Mouse (Mus musculus) midbrain, postnatal 0 days (tissue): ENCODE measurements around the gene Spib. TPM values are rescaled to one million over a fixed set of nuclear protein-coding genes. Genes with fewer than 3 reads are reported as not detected.
A peak's percentile ranks its signal among the peaks of the same experiment; 100 is the strongest.

Source experiments
- ATAC-seq: fragments of 200-750 bp; cut with Nextera tagmentation; 2 replicates; pipeline ENCODE4 v1.8.0; 2017; ENCODE audit warnings: moderate number of reproducible peaks, mild to moderate bottlenecking, moderate TSS enrichment, moderate library complexity; ENCODE audit not compliant: low FRiP score
- DNase-seq: peaks from one replicate; pipeline ENCODE4 v3.0.0-alpha.2; 2015; ENCODE audit warnings: low spot score
- H3K27ac ChIP-seq: fragments of 300-500 bp; sonication (generic); 2 replicates; pipeline ENCODE4 v1.5.1; 2014; ENCODE audit warnings: low read depth, mild to moderate bottlenecking, low read length, mixed read lengths
- H3K27me3 ChIP-seq: fragments of 300-500 bp; sonication (generic); 2 replicates; pipeline ENCODE4 v1.6.1; 2014; ENCODE audit warnings: low read length, control low read depth, mixed read lengths; ENCODE audit not compliant: insufficient read depth
- H3K36me3 ChIP-seq: fragments of 300-500 bp; sonication (generic); 2 replicates; pipeline ENCODE4 v1.6.1; 2014; ENCODE audit warnings: low read length, control low read depth, mixed read lengths; ENCODE audit not compliant: insufficient read depth
- H3K4me1 ChIP-seq: fragments of 300-500 bp; sonication (generic); 2 replicates; pipeline ENCODE4 v1.6.1; 2014; ENCODE audit warnings: mild to moderate bottlenecking, control low read depth, antibody characterized with exemption, low read length, mixed read lengths; ENCODE audit not compliant: insufficient read depth
- H3K4me2 ChIP-seq: fragments of 300-500 bp; sonication (generic); 2 replicates; pipeline ENCODE4 v1.6.1; 2014; ENCODE audit warnings: low read depth, mild to moderate bottlenecking, low read length, mixed read lengths; ENCODE audit not compliant: poor library complexity, severe bottlenecking
- H3K4me3 ChIP-seq: fragments of 300-500 bp; sonication (generic); 2 replicates; pipeline ENCODE4 v1.5.1; 2014; ENCODE audit warnings: low read depth, mild to moderate bottlenecking, low read length, moderate library complexity
- H3K9ac ChIP-seq: fragments of 300-500 bp; sonication (generic); replicated peaks from 2 replicates; pipeline ENCODE4 v1.6.1; 2014; ENCODE audit warnings: mild to moderate bottlenecking, low read length, moderate library complexity, mixed read lengths; ENCODE audit not compliant: poor library complexity, severe bottlenecking
- H3K9me3 ChIP-seq: fragments of 300-500 bp; sonication (generic); 2 replicates; pipeline ENCODE4 v1.6.1; 2016; ENCODE audit warnings: low read length, control low read depth
- CTCF ChIP-seq: IDR thresholded peaks from 2 replicates; pipeline ENCODE4 v1.5.1; 2016; ENCODE audit warnings: antibody characterized with exemption, mild to moderate bottlenecking
- WGBS: fragments of 180-500 bp; shearing (Covaris S2); extraction: QIAGEN DNeasy Blood & Tissue Kit; methylation state at CpG from one replicate; pipeline ENCODE4 v1.1.7; 2014; 5-methylcytosine and 5-hydroxymethylcytosine counted together
- polyA plus RNA-seq: library from polyadenylated mRNA; unstranded; fragments of >200 nt; fragmentation: Nextera tagmentation; extraction: Ambion mirVana; gene quantifications from 2 replicates; pipeline ENCODE4 v1.2.1, GENCODE M21; 2015
- total RNA-seq: library from RNA; depleted of rRNA; stranded (reverse); fragments of >200 nt; gene quantifications from 2 replicates; pipeline ENCODE4 v1.2.3, GENCODE M21; 2014

Gene Spib
- total and polyA plus RNA-seq, 2 experiments from 2014 or later = 0.14 TPM; not detected in 1

DNA sequence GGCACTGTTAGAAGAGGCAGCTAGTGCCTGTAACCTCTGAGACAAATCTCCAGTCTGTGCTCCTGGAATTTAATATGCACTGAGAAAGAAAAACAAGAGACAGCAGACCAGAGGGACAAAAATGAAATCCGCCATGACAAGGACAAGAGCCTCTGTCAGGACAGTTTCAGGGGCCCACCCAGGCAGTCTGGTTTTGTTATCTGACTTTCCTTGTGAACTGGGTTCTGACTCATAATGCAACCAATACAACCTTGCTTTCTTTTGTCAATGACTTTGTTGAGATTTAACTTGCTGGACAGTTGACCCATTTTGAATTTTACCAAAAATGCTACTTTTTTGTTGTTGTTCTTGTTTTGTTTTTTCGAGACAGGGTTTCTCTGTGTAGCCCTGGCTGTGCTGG, 25.8 kb upstream of the Spib start:
- Histone ChIP-seq H3K9me3 (no peaks in the 10 kb centered on the region), H3K36me3 (no peaks in the 10 kb centered on the region), H3K4me1 (0 out of 2 replicates have a peak, but pooled peaks cover 4% of the 10 kb centered on the region), H3K9ac (no peak overlapping the region), H3K4me3 (no peak overlapping the region), H3K27ac (no peak overlapping the region), H3K4me2 (no peak overlapping the region), H3K27me3 (0 out of 2 replicates have a peak, but pooled peaks cover 3% of the 10 kb centered on the region)
- 71% methylated on average over 2 of the region's 2 CpGs for WGBS
- ATAC-seq = no peak
- no peak for TF ChIP-seq CTCF
- no peak for DNase-seq

DNA sequence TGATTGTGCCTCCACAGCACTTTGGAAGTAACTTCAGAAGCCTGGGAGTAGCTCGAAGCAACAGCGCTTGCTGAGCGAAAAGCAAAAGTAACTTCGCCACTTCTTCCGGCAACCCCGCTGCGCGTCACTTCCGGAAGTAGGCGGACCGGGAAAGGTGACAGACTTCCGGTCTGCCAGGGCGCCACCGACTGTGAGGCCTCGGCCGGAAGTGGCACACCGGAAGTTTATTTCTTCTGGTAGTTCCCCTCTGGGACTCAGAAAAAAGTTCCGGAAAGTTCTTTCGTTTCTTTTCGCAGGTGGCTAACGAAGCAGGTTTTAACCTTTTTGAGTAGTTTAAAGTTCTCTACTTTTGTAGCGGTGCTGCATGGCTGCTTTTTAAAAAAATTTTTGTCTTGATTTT, 22.0 kb upstream of the Spib start, which contains the start of gene Nr1h2:
Gene Nr1h2, minus strand, starts transcription at position 126 of the 400 bp plus-strand sequence.
- no peaks in the 10 kb centered on the region for H3K9me3 ChIP-seq
- 0 out of 2 replicates have a peak, but pooled peaks cover 4% of the 10 kb centered on the region for H3K4me1 ChIP-seq
- H3K9ac ChIP-seq = peak within 1 kb of the TSS; percentile 34
- 0 out of 2 replicates have a peak, but pooled peaks have one; percentile 8 for TF ChIP-seq CTCF
- H3K4me3 ChIP-seq = peak within 1 kb of the TSS; percentile 72
- H3K27me3 ChIP-seq = 0 out of 2 replicates have a peak, but pooled peaks cover 3% of the 10 kb centered on the region
- under 1% methylated on average over 22 of the region's 22 CpGs for WGBS
- DNase-seq (peak; percentile 97), ATAC-seq (peak; percentile 83)
- peak within 1 kb of the TSS; percentile 89 for H3K4me2 ChIP-seq
- H3K27ac ChIP-seq = peak within 1 kb of the TSS; percentile 79
- peaks cover 19% of the 10 kb centered on the region for H3K36me3 ChIP-seq

DNA sequence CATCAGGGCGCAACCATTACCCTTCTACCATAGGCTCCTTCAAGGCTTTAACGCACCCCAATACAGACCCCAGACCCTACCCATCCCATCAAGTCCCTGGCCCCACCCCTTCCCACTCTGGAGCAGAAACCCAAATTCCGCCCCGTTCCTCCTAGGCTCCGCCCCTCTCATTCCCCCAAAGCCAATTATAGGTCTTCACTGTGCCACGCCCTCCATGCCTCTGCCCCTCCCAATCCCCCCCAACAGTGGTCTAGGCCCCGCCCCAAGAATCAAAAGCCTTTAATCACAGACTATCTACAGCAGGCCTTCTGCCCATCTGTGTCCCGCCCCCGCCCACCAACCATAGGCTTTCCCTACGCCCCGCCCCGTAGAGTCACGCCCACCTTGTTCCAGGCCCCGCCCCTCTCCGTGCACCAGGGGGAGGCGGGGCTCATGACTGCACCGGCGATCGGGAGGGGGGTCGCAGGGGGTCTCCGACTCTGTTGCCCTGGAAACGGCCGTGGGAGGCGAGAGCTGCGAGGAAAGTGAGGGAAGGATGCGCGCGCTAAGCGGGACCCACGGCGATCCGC, 21.4 kb upstream of the Spib start:
- Histone ChIP-seq H3K27ac (peak overlapping the region; percentile 79), H3K9ac (peak overlapping the region; percentile 34), H3K4me3 (peak overlapping the region; percentile 72), H3K4me2 (peak overlapping the region; percentile 89), H3K27me3 (0 out of 2 replicates have a peak, but pooled peaks cover 3% of the 10 kb centered on the region), H3K36me3 (peaks cover 19% of the 10 kb centered on the region), H3K4me1 (0 out of 2 replicates have a peak, but pooled peaks cover 6% of the 10 kb centered on the region), H3K9me3 (no peaks in the 10 kb centered on the region)
- DNase-seq = peak; percentile 90
- ATAC-seq = peak; percentile 69
- 3% methylated on average over 31 of the region's 32 CpGs for WGBS
- TF ChIP-seq CTCF = no peak

DNA sequence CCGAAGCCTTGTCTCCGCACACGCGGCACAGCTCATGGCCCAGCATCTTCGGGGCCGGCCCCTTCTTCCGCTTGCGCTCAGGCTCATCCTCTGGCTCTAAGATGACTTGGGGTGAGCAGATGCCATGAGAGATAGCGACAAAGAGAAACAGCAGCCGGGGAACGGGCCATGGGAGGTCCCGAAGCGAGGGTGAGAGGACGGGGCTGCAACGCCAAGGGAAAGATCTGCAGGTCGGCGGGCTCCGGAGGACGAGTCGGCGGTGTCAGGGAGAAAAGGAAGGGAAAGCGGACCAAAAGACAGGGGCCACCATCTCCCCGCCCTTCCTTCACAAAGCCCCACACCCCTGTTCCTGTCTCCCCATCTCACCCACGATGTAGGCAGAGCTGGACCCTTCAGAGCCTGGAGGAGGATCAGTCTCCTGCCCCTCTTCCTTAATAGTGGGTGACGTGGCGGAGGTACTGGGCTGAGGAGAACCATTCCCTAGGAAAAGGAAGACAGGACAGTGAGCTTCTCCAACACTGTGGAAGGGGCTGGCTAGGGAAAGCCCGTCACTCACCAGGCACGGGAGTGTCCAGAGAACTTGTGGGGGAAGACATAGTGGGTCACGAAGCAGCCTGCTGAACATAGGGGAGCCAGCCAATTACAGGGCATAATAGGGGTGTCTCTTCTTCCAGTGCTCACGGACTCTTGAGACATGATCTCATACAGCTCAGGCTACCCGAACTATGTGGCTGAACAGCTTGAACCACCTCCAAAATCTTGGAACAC, 20.5 kb upstream of the Spib start:
- no peak overlapping the region for H3K9ac ChIP-seq
- DNase-seq (no peak), ATAC-seq (no peak)
- H3K27ac ChIP-seq = no peak overlapping the region
- no peak for TF ChIP-seq CTCF
- 90% methylated on average over 31 of the region's 31 CpGs for WGBS
- no peaks in the 10 kb centered on the region for H3K9me3 ChIP-seq
- H3K36me3 ChIP-seq = peaks cover 19% of the 10 kb centered on the region
- peak overlapping the region; percentile 89 for H3K4me2 ChIP-seq
- H3K4me3 ChIP-seq = peak overlapping the region; percentile 72
- 0 out of 2 replicates have a peak, but pooled peaks cover 3% of the 10 kb centered on the region for H3K27me3 ChIP-seq
- 0 out of 2 replicates have a peak, but pooled peaks cover 13% of the 10 kb centered on the region for H3K4me1 ChIP-seq

DNA sequence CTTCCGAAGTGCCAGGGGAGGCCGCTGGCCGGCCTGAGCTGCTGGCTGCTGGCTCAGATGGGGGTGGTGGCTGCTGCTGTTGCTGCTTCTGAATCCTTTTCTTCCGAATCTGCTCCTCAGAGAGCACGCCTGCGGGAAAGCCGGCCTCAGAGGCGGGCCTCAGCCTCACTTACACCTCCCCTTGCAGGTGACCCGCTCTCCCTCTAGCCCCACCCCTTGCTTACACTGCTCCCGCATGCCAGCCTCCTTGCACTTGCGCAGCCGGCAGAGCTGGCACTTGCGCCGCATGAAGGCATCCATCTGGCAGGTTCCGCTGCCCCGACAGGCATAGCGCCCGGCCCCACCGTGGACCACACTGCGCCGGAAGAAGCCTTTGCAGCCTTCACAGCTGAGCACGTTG, 19.9 kb upstream of the Spib start:
- no peak for TF ChIP-seq CTCF
- 85% methylated on average over 22 of the region's 22 CpGs for WGBS
- ATAC-seq (no peak), DNase-seq (no peak)
- H3K9ac ChIP-seq = no peak overlapping the region
- no peak overlapping the region for H3K4me2 ChIP-seq
- no peak overlapping the region for H3K4me3 ChIP-seq
- H3K27ac ChIP-seq = no peak overlapping the region
- peaks cover 19% of the 10 kb centered on the region for H3K36me3 ChIP-seq
- H3K4me1 ChIP-seq = 0 out of 2 replicates have a peak, but pooled peaks cover 13% of the 10 kb centered on the region
- no peaks in the 10 kb centered on the region for H3K9me3 ChIP-seq
- H3K27me3 ChIP-seq = 0 out of 2 replicates have a peak, but pooled peaks cover 3% of the 10 kb centered on the region
